Mouse (Mus musculus) kidney, adult 2 months (tissue): ENCODE data around the gene Ppdpf.

Experiments used
- CTCF ChIP-seq: fragments of 200-500 bp; conservative IDR thresholded peaks from 2 replicates; pipeline ENCODE4 v1.5.1; 2011; ENCODE audit warnings: low read depth, mild to moderate bottlenecking, control low read depth, low read length, moderate library complexity, mixed read lengths; ENCODE audit not compliant: insufficient read depth, insufficient read length
- POLR2A ChIP-seq: fragments of 200-500 bp; IDR thresholded peaks from one replicate; pipeline ENCODE4 v1.6.1; 2011; ENCODE audit warnings: low read depth, low read length, control low read depth

DNA sequence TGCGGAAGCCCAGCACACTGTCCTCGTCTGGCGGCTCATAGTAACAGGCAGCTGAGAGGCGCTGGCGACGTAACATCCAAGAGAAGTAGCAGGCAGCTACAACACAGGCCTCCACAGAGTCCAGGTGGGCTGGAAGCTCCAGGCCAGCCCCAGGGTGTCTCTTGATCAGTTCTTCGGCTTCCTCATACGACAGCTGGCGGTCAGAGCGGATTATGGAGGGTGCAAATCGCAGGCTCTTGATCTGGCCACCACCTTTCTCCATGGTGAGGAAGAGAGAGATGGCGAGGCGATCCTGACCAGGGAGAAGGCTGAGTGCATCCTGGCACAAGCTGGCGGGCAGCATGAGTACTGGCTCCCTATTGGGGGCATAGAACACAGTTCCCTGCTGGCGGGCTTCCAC, 46.4 kb downstream of the Ppdpf start:
- no peak for TF ChIP-seq CTCF
- TF ChIP-seq POLR2A = no peak
